Mouse (Mus musculus) ZHBTc4 (cell line): ENCODE results near the gene Gm2115.

ENCODE experiments used
- DNase-seq: peaks from one replicate; pipeline ENCODE4 v3.0.0-alpha.2; 2011; ENCODE audit warnings: low read depth, low spot score

Gm2115 gene

DNA sequence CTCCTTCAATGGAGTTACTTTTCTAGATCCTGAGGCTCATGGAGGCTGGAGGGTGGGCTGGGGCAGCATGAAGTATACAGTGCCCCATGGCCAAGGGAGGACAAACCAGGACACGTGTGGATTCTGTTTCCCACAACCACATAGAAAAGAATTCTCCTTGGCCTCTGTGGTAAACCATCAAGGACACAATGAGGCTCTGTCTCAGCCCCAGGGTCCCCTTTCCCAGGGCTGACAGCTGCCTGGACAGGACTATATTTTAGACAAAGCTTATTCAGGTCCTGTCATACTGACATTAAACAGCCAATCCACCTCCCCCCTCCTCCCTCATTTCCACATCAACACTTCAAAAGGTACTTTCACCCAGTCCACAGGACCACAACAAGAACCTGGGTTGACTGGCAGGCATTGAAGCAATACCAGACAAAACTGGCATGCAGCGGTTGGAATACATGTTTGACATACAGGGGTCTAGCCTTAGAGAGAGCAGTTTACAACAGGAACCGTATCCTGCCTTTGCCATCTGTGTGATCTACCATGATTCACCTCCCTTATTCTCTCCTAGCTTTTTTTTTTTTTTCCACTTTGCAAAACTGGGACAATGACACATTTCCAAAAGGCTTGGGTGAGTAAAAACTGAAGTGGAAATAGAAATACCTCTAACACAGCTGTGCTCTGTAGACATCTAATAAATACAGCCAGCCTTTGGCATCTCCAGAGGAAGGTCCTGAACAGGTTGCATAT, 57.8 kb downstream of the Gm2115 start:
- no peak for DNase-seq

DNA sequence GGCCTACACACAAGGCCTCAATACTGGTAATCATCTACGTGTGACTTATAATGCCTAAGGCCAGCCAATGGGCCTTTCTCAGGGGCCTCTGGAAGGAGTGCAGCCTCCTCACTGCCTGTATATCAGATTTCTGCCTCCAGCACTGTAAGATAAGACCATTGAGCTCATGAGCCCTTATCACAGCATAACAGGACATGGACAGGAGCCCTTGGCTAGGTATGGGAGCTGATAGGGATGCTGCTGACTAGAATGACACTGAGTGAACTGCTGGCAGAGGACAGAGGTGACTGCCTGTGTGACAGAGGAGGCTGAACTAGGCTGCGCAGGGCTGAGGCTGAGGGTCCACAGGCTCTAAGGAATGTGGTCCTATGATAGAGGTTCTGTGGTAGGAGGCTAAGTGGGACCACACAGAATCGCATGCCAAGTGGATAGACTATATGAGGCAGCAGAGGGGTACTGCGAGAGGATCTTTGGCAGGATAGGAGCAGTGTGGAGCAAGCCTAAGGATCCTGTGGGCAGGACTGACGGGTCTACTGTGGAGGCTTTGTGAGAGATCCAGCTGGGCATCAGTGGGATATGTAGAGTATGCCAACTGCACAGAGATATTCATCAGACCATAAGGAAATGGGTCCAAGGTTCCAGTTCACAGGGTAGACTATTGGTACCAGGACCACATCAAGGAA, 58.5 kb downstream of the Gm2115 start:
- DNase-seq, result no peak

DNA sequence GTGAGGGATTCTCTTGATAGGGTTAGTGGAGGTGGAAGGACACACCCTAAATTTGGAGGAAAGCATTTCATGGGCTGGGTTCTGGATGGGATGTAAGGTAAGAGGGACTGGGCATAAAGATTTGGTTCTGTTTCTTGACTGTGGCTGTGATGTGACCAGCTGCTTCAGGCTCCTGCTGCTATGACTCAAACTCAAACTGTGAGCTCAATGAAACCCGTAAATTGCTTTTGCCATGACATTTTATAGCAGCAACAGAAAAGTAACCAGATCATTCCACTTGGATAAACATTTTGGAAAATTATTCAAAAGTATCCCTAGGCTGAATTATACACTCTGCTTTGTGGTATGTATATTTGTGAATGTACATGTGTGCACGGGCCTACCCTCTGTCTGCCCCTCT, 61.9 kb downstream of the Gm2115 start:
- no peak for DNase-seq

DNA sequence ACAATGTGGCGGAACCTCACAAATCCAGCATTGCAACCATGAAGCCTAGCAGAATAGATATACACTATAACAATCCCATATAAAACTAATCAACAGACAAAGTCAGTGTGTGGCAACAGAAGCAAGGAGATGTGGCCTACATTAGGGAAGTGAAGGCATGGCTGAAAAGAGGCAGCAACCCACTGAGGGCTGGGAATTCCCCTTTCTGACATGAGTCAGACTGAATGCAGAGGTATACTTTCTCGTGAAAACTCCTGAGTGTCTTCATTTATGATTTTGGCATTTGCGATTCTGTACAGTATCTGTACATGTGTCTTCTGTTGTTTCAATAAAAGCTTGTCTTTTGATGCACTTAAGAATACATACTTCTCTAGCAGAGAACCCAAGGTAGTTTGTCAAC, 62.6 kb downstream of the Gm2115 start:
- DNase-seq, result no peak

DNA sequence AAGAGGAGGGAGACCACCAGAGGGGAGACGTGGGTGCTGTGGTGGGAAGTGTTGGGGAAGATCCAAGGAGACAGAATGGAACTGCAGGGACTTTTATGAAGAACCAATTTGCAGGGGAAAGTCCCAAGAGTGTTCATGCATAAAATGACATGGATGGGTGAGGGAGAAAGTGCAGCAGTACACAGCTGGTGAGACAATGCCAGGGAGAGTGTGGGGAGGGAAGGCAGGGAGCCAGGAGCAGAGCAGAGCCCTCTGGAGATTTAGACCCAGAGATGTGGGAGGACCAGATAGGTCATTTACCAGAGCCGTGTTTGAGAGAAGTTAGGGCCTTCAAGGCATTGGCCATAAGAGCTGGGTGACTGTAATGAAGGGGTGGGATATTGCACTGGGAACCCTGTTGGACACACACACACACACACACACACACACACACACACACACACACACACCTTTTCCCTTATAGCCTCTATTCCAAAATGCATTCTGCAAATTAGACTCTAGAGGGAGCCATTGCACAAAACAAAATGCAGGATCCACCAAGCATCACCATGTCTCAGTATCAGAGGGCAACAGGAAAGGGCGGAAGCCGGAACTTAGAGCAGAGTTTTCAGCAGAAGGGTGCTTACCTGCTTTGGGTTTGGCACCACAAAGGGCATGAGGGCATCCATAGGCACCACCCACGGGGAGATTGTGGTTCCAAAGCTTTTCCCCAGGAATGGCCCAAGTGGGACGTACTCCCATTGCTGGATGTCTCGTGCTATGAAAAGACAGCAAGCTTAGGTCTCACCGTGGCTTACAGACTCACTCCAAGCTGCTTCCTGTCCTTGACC, 65.5 kb downstream of the Gm2115 start:
- DNase-seq, result peak; percentile 67

DNA sequence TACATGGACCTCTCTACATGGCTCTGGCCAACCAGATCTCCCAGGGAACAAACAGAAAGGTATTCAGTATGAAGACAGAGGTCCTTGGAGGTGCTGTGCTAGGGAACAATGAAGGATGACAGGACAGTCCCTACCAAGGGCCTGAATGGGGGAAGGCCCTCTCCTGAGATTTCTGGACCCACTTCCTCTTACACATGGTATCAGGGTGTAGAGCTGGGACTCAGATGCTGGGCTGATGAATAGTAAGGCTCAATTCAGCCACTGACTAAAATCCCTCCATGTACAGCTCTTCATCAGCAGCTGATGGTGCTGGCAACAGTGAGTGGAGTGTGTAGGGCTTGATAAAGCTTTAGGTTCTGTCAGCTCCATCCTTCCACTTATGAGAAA, 66.2 kb downstream of the Gm2115 start:
- no peak for DNase-seq

DNA sequence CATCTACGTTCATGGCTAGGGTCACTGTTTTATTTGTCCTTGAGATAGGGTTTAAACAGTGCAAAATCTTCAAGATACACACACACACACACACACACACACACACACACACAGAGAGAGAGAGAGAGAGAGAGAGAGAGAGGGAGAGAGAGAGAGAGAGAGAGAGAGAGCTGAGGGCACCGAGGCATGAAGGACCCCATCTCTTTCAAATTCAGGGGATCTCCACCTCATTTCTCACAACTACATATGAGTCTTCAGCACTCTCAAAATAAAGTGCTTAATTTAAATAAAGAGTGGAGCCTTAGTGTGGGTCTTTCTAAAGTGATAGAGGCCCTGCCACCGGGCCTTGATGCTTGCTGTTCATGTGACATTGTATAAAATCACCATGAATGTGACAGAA, 67.2 kb downstream of the Gm2115 start:
- no peak for DNase-seq

DNA sequence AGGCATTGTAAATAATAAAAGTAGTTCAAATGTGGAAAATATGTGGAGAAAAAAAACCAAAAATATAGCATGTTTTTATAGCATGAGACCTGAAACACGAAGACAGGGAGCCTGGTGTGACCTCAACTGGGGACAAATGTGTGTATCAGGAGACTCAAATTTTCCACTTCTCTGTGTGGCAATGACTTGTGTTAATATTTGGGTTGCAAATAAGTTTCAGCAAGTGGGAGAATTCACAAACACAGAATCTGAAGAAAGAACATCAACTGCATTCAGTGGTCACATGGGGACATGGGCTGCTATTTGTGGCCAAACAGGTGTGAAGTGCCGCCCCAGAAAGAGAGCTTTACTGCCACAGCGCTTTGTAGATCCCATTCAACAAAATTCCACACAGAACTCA, 67.9 kb downstream of the Gm2115 start:
- DNase-seq, result no peak

DNA sequence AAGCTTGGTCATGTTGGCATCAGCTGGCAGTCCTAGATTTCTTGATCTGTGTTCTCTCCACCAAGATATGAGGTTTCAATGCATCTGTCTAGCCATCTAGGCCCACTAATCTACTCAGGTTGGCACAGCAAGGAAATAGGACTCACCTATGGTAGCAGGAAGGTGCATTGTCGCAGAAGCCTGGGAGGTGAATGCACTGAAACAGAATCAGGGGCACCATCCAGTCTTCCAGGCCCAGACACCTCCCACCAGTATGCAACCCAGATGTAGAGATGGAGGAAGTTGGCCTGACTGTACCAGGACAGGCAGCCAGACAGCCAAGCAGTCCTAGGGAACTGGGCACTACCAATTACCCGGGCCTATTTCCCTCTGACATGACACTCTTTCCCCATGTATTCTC, 71.9 kb downstream of the Gm2115 start:
- DNase-seq, result no peak

DNA sequence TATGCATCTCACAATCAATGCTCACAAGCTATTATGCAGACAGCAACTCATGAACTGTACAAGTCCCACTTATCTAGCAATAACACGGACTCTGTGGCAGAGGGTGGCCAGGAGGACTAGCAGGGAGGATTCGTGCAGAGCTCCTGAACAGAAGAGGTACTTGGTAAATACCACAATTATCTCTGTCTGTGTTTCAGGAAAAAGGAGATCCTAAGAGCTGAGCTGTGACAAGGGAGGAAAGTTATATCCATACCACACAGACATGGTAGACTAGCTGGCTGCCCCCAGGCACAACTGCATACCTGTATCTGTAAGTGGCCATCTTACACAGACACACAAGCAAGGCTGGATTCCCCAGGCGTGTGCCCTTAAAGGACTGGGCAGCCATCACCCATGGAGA, 72.6 kb downstream of the Gm2115 start:
- no peak for DNase-seq

DNA sequence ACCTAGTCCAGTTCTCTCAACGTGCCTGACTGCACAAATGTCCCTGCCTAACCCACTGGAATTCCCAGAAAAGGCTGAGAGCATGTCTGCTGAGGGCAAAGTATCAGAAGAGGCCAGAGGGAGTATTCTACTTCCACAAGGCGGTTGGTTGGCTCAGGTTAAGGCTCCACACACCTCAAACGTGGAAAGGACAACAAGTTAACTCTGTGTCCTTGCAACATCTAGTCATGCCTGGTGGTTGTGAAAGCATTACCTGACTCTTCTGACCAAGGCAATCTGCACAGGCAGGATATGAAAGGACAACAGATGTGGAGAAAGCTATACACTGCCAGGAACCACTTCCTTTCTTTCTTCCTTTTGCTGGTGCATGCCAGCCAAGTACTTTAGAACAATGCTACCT, 75.7 kb downstream of the Gm2115 start:
- no peak for DNase-seq

DNA sequence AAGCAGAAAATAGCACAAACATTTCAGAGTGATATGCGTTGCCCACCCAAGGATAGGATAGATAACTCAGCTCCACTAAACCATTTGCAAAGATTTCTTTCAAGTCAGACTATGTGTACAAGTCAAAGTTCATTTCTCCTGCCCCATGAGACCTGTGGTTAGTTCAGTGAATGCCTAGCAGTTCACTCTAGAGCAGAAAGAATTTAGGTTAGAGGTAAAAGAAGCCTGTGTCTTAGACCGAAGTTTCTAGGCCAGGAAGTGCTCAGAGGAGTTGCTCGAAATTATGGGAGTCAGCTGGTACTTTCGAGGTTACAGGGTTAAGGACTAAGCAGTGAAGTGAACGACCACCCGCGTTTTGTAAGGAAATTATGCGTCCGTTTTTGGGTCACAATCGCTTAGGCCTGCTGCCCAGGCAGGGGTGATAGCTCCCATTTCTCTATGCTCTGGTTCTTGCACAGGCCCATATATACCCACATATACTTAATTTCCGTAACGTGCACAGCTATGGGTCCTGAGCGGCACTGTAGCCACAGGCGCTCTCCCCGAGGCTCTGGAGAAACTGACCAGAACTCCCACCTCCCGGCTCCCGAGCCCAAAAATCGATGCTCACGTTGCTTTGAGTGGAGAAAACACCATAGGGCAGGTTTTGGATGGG, 76.4 kb downstream of the Gm2115 start:
- DNase-seq, result no peak

DNA sequence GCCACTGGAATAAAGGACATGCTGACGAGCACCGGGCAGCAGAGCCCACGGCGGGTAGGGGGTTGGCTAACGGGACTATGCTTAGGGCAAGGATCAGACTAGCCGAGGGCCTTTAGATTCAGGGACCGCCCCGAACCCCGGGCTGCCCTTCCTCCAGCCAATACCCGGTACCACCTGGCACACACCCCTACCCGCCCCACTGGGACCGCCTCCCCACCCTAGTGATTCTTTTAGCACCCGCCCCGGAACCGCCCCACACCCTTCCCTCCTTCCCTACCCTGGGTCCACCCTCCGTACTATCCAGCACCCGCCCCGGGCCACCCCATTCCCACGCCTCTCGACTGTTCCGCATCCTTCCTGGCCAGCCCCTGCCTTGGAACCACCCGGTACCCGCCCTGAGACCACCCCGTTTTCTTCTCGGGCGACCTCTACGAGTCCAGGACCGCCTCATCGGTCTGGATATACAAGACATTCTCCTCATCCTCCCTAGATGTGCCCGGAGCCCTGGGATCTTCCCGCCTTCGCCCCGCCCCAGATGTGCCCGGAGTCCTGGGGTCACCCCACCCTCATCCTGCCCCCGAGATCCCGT, 77.0 kb downstream of the Gm2115 start:
- peak; percentile 91 for DNase-seq

DNA sequence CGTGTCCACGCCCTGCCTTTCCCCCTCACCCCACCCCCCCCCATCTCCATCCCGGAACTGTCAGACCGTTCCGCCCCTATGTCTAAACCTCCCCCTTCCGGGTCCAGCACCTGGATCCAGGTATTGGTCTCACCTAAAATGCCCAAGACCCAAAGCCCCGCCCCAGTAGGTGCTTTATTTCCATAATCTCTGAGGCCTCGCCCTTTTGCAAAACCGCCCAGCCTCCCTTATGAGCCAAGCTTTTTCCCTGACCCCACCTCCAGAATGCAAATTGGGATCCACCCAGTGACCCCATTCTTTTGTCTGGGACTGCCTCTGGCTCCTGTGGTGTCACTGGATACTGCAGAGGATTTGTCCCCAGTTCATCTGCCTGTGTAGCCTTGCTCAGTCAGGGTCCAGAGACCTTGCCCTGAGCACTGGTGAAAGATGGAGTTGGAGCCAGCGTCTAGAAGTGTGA, 77.6 kb downstream of the Gm2115 start, which contains the start of gene Fah:
Gene Fah, minus strand, starts transcription at position 430 of the 457 bp plus-strand sequence.
- DNase-seq, result peak; percentile 95

DNA sequence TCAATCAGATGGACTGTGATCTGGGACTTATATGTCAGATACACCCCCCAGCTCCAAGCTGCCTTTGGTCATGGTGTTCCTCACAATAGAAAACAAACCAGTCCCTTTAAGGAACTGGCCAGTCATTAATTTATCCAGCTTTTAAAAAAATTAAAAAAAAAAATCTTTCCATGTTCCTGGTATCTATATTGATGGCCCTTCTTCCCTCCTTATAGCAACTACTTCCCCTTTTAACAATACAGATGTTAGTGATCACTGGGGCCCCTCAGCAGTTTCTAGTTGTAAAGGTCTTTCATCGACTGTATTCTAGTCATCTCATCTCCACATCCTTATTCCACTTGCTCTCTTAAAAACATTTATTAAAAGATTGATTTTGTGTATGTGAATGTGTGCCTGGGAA, 82.9 kb downstream of the Gm2115 start:
- no peak for DNase-seq

DNA sequence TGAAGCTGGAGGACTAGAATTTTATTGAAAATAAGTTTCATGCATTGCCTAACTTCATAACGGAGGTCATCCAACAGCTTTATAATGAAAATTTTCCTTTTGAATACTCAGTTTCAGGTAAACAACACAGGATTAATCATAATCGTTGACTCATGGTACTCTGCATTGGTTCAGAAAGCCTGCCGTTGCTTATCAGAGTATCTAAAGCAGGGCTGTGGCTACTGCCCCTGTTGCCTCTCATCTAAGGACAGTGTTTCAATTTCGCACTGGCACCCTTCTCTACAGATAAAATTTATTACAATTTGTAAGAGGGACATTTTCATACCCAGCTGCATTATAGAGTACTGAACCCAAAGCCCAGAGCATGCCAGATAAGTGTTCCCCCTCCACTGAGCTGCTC, 83.7 kb downstream of the Gm2115 start:
- no peak for DNase-seq

DNA sequence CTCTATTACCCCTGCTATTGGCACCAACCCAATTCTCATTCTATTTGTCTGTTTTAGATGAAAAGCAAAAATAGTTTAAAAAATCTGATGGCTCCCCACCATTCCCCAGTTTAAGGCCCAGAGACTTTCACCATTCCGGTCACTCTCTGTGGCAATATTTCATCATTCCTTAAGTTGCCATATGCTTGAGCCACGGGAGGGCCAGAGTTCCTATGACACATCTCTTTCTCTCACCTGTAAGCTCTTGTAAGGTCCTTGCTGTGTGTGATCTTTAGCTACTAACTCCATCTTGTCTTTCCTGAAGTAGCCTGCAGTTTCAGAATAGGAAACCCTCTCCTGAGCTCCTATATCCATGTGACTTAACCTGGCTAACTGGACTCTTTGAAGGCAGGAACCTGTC, 90.2 kb downstream of the Gm2115 start:
- no peak for DNase-seq

DNA sequence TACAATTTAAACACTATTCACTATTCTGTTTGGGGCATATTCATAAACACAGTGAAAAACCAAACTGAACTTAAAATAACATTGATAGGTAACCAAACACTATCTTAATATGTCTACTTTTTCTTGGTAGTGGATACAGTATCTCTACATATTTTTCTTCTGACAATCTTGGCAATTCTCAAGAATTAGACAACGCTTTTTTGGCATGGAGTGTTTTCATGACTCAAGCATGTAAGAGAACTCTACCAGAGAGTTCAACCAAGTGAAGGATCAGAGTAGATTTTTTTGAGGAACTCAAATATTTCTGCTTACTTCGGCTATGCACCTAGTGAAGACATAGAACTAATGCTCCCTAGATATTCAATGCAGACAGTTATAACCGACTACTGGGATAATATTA, 92.2 kb downstream of the Gm2115 start:
- DNase-seq, result no peak

DNA sequence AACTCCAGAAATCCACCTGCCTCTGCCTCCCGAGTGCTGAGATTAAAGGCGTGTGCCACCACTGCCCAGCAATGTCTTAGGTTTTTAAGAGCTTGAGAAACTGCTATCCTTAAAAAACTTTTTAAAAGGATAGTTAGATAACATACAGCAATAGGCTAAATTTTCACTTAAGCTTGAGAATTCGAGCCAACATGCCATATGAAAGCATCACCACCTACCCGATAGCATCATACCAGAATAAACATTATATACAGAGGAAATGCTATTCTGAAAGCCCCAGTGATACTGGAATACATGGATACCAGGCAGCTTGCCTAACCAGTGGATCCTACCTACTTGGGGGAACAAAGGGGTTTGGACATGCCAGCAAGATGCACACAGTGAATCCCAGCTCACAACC, 95.0 kb downstream of the Gm2115 start:
- no peak for DNase-seq

DNA sequence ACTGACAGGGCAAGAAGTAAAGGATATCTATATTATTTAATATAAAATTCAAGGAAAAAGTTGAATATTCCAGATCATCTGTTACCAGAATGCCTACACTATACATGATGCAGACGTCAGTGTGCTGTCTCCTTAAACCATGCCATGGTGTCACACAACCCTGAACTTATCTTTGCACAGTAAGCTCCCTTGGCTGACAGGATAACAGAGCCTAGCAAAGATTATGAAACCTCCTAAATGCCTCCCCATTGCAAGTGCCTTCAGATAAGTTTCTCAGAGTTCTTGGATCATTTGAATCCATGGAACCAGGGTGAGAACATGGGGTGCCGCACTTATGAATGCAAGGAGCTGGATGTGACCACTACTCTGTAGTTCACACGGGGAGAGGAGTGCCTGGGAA, 103.1 kb downstream of the Gm2115 start:
- DNase-seq, result no peak
